Mouse (Mus musculus) 3134 (cell line): ENCODE results near the gene Havcr1.
"Not testable (repeated sequence)": the region's sequence is repeated elsewhere in the genome, so short reads cannot be mapped to it uniquely, and the experiment has no call there.

Experiments
- DNase-seq: peaks from one replicate; pipeline ENCODE4 v3.0.0-alpha.2; 2011; ENCODE audit warnings: low spot score; ENCODE audit not compliant: insufficient read length; ENCODE audit errors: extremely low read depth

Havcr1 gene

GRCm38 (mm10) chr11:46735076-46735475 is at the start of gene Havcr1:
Gene Havcr1, plus strand, starts transcription at chr11:46735080.
- not testable (repeated sequence) for DNase-seq

GRCm38 (mm10) chr11:46690136-46690535 is 44.7 kb upstream of the Havcr1 start:
- no peak for DNase-seq

- DNase-seq: not testable (repeated sequence)
Observed at GRCm38 (mm10) chr11:46695849-46696248, 39.0 kb upstream of the Havcr1 start.

DNA sequence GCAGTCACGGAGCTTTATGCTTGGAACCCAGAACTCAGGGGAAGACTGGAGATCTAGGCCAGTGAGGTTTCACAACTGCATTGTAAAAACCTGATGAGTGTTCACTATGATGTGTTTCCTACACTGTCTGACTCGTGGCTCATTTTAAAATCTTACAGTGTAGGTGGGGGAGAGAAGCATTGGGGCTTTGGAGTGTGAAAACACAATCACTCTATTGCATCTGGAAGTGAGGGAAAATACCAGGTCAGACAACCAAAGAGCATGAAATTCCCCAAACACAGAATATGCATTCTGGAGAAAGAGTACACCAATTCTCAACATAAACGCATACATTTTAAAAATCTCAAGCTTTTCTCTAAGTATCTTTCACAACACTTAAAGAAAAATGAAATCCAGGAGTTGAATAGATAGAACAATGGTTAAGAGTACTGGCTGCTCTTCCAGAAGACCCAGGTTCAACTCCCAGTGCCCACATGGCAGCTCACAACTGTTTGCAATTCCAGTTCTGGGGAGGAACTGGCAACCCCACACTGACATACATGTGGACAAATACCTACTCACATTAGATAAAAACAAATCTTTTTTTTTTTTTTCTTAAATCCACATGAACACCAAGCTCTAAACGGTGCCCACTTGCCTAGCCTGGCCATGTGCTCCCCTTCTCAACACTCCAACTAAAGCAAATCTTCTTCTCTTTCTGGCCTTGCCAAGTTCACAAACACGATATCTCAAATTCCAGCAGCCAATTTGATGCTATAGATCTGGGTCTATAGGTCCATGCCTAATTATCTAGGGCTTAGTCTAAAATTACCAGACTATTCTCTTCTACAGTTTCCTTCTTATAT is 37.2 kb upstream of the Havcr1 start:
- DNase-seq: no peak

DNA sequence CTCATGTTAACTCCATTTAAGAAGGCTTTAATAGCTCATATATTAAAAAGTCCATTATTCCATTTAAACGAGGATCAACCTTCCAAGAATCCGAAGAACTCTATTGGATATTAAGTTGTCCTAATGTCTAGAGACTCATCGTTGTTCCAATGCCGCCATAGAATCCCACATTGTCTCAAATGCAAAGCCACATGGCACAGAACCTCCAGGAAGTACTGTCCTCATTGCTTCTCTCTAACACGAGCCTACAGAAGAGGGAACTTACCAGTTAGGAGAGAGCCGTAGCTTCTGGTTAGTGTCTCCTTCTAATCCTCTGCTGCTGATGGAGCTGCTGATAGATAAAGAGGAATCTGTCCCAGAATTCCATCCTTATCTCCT is 36.6 kb upstream of the Havcr1 start:
- no peak for DNase-seq

DNA sequence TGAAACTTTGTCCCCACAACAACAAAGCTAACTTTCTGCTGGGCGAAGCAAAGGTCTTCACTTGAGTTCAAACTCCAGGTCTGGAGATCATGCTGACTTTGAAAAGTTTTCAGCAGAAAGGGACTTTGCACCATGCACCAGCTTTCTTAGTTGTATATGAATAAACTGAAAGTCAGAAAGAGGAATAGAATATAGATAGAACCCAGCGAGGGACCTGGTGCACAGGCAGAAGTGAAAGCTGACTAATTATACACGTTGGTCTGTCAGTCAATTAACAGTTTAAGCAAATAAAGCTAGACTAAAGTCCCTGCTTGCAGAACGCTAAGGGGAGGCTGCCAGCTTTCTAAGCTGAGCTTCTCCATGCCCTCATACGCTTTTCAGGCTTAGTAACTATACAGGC is 36.0 kb upstream of the Havcr1 start:
- no peak for DNase-seq

- DNase-seq: no peak
Observed at GRCm38 (mm10) chr11:46706664-46707356, 28.1 kb upstream of the Havcr1 start, which contains the start of gene Timd2. Gene Timd2, minus strand, starts transcription at chr11:46707061.

DNA sequence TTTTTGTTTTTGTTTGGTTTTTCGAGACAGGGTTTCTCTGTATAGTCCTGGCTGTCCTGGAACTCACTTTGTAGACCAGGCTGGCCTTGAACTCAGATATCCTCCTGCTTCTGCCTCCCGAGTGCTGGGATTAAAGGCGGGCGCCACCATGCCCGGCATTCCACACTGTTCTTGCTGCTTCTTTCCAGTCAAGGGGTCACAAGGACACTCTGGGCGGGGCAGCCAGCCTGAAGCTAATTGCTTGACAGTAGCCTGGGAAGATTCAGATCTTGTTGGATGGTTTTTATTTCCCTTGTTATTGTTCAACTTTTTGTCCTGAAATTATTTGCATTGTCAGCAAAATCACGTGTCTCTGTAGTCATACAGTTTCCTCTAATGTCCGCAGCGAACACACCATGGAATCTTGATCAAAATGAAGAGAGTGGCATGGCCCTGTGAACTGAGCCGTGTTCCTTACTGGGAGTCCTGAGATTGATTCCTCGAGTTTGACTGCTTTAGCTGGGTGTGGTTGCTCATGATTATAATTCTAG is 3.3 kb upstream of the Havcr1 start:
- no peak for DNase-seq

GRCm38 (mm10) chr11:46733242-46733789 is 1.6 kb upstream of the Havcr1 start:
- no peak for DNase-seq

GRCm38 (mm10) chr11:46734617-46735016 is 263 bp upstream of the Havcr1 start:
- no peak for DNase-seq

GRCm38 (mm10) chr11:46739501-46739900 is 4.6 kb downstream of the Havcr1 start:
- no peak for DNase-seq

GRCm38 (mm10) chr11:46740886-46741285 is 6.0 kb downstream of the Havcr1 start:
- DNase-seq: no peak

GRCm38 (mm10) chr11:46741716-46742115 is 6.8 kb downstream of the Havcr1 start:
- no peak for DNase-seq

GRCm38 (mm10) chr11:46747996-46748395 is 13.1 kb downstream of the Havcr1 start:
- no peak for DNase-seq

DNA sequence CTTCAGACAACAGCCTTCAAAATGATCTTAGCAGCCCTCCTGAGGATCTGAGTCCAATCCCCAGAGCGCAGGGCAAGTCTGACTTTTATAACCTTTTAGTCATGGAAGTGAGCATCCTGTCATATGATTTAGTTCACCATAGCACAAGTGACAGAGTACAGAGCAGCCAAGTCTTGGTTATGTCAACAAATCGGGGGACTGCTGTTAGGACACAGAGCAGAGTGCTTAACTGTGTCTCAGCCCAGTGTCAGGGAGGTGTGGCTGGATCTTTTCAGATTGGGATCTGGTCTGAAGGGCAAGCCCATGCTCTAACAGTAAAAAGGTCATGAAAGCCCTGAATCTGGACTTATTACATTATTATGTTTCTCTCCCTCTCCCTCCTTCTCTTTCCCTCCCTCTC is 18.8 kb downstream of the Havcr1 start:
- DNase-seq: no peak

GRCm38 (mm10) chr11:46754669-46755068 is 19.8 kb downstream of the Havcr1 start:
- no peak for DNase-seq

GRCm38 (mm10) chr11:46755714-46756113 is 20.8 kb downstream of the Havcr1 start:
- not testable (repeated sequence) for DNase-seq

DNA sequence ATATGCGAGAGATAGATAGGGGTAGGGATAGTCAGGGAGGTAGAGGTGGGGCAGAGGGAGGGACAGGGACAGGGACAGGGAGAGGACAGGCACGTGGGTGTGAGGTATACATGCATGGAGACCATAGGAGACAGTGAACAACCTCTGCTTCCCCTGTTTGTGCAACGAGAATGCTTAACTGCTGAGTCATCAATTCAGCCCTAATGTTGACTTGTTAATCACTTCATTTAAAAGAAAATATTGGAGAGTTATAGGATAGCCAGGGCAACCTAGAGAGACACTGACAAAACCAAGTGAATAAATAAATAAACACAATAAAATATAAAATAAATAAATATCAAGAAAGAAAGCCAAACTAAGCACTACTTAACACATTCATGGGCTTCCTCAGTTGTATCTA is 42.0 kb downstream of the Havcr1 start:
- DNase-seq: no peak

DNA sequence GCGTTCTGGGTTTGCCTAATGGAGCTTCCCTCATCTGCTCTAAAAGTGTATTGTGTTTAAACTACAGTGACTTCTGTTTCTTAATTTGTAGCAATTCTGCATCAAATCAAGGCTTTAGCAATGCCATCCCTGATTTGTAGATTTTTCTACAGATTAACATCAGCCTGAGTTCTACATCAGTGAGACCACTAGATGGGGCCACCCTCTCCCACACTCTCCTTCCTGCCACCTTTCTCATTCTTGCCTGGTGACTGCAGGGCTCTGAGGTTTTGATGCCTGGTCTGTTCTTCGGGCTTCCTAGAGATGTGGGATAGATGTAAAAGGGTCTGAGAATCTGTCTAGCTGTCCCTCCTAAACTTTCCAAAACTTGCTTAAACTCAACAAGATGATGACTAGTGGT is 44.9 kb downstream of the Havcr1 start:
- DNase-seq: no peak

DNA sequence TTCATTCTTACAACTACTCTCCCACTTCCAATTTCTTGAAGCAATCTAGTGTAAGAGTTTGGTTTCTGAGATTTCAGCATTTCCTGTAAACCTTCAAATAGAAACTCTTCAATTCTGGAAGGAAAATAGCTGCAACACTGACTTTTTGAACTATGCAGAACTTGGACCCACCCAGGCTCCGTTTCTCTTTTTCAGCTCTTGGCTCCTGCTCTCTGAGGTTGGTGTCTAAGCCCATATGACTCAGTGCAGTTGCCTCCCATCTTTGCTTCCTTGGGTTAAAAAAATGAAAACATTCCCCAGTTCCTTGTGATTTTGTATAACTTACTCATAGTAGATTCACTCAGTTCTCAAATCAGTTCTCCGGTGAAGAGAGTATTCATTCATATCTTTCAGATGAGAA is 69.6 kb downstream of the Havcr1 start:
- no peak for DNase-seq

GRCm38 (mm10) chr11:46810511-46810910 is 75.6 kb downstream of the Havcr1 start, which contains the start of gene Timd4:
Gene Timd4, plus strand, starts transcription at chr11:46810800.
- DNase-seq: no peak
